Mouse (Mus musculus) forebrain, postnatal 0 days (tissue): ENCODE results near the gene Smbd1. TPM values are rescaled to one million over a fixed set of nuclear protein-coding genes. Genes with fewer than 3 reads are reported as not detected.

ENCODE experiments used
- ATAC-seq: fragments of 200-750 bp; cut with Nextera tagmentation; 2 replicates; pipeline ENCODE4 v1.8.0; 2017; ENCODE audit warnings: mild to moderate bottlenecking, moderate library complexity
- DNase-seq: peaks from one replicate; pipeline ENCODE4 v3.0.0-alpha.2; 2015
- H3K27ac ChIP-seq: fragments of 300-500 bp; sonication (generic); 2 replicates; pipeline ENCODE4 v1.5.1; 2014; ENCODE audit warnings: low read depth, mild to moderate bottlenecking, antibody characterized with exemption, low read length, moderate library complexity, mixed read lengths
- H3K27me3 ChIP-seq: fragments of 300-500 bp; sonication (generic); 2 replicates; pipeline ENCODE4 v1.6.1; 2014; ENCODE audit warnings: mild to moderate bottlenecking, low read length, mixed read lengths; ENCODE audit not compliant: insufficient read depth
- H3K36me3 ChIP-seq: fragments of 300-500 bp; sonication (generic); 2 replicates; pipeline ENCODE4 v1.6.1; 2014; ENCODE audit warnings: mild to moderate bottlenecking, moderate library complexity; ENCODE audit not compliant: insufficient read depth
- H3K4me1 ChIP-seq: fragments of 300-500 bp; sonication (generic); 2 replicates; pipeline ENCODE4 v1.6.1; 2014; ENCODE audit warnings: antibody characterized with exemption; ENCODE audit not compliant: insufficient read depth
- H3K4me2 ChIP-seq: fragments of 300-500 bp; sonication (generic); 2 replicates; pipeline ENCODE4 v1.6.1; 2014; ENCODE audit warnings: low read depth, mild to moderate bottlenecking, moderate library complexity
- H3K4me3 ChIP-seq: fragments of 300-500 bp; sonication (generic); 2 replicates; pipeline ENCODE4 v1.5.1; 2014; ENCODE audit warnings: low read depth, low read length, mixed read lengths
- H3K9ac ChIP-seq: fragments of 300-500 bp; sonication (generic); 2 replicates; pipeline ENCODE4 v1.6.1; 2014; ENCODE audit warnings: mild to moderate bottlenecking
- H3K9me3 ChIP-seq: fragments of 300-500 bp; sonication (generic); 2 replicates; pipeline ENCODE4 v1.6.1; 2016; ENCODE audit warnings: low read length
- CTCF ChIP-seq: sonication (generic); IDR thresholded peaks from 2 replicates; pipeline ENCODE4 v1.5.1; 2016; ENCODE audit warnings: antibody characterized with exemption, control low read depth, low read depth
- WGBS: fragments of 180-500 bp; shearing (Covaris S2); extraction: QIAGEN DNeasy Blood & Tissue Kit; methylation state at CpG from one replicate; pipeline ENCODE4 v1.1.7; 2014; 5-methylcytosine and 5-hydroxymethylcytosine counted together
- polyA plus RNA-seq: library from polyadenylated mRNA; unstranded; fragments of >200 nt; fragmentation: Nextera tagmentation; extraction: Ambion mirVana; gene quantifications from 2 replicates; pipeline ENCODE4 v1.2.1, GENCODE M21; 2015
- total RNA-seq: library from RNA; depleted of rRNA; stranded (reverse); fragments of >200 nt; gene quantifications from 2 replicates; pipeline ENCODE4 v1.2.3, GENCODE M21; 2014

Smbd1 gene
- total and polyA plus RNA-seq, 2 experiments from 2014 or later, result not detected

DNA sequence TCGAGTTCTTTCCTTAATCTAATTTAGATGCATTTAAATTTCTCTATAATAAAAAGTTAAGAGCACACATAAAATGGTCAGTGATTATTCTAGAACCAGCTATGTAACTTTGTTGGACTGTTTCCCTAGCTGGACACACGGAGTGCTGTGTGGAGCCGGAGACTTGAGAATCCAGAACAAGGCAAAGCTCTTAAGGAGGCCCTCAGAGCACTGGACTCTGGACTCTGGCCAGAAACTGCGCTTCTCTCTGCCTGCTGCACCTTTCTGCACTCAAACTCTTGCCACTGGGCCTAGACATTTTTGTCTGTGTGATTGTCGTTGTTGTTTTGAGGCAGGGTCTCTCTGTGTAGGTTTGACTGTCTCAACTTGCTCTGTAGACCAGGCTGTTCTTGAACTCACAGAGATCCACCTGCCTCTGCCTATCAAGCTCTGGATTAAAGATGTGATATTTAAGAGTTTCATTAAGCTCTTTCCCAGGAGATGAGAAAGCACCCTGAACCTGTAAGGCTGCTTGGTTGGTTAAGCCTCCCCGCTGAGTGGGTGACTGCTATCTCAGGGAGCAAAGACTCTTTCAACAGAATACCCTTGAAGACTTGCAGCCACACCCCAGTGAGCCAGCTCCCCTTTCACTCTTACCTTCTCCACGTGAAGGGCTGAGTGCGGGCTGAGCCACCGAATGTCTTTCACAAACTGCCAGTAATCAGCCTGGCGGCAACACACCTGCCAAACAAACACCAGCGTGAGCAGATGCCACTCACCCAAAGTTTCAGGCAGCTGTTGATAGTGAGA lies 39.0 kb upstream of the Smbd1 start:
- no peak for DNase-seq
- H3K4me3 ChIP-seq, result no peak overlapping the region
- H3K4me1 ChIP-seq, result peaks cover 7% of the 10 kb centered on the region
- no peak overlapping the region for H3K4me2 ChIP-seq
- TF ChIP-seq CTCF, result no peak
- no peaks in the 10 kb centered on the region for H3K27me3 ChIP-seq
- H3K9me3 ChIP-seq, result no peaks in the 10 kb centered on the region
- no peak overlapping the region for H3K9ac ChIP-seq
- 94% methylated on average over 11 of the region's 11 CpGs for WGBS
- H3K36me3 ChIP-seq, result peaks cover 50% of the 10 kb centered on the region
- no peak for ATAC-seq
- no peak overlapping the region for H3K27ac ChIP-seq

DNA sequence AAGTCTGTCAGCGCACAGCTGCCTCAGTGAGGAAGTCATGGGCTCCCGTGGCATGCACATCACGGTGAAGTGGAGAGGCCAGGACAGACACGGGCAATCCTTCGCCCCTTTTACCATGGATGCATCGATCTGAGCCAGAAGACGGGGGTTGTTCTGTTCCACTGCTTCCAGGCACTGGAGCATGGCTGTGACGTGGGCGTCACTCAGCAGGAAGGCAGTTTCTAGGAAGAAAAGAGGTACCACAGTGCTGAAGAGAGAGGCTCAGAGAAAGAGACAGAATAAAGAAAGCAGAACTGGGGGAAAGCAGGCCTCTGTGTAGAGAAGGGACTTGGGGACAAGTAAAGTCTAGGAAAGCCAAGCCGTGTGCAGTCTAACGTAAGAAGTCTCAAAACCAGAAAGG lies 36.8 kb upstream of the Smbd1 start:
- H3K4me2 ChIP-seq, result no peak overlapping the region
- ATAC-seq (no peak), DNase-seq (no peak)
- H3K9ac ChIP-seq, result no peak overlapping the region
- H3K36me3 ChIP-seq, result peaks cover 62% of the 10 kb centered on the region
- H3K4me3 ChIP-seq, result no peak overlapping the region
- no peak for TF ChIP-seq CTCF
- no peaks in the 10 kb centered on the region for H3K4me1 ChIP-seq
- H3K9me3 ChIP-seq, result no peaks in the 10 kb centered on the region
- WGBS, result 89% methylated on average over 11 of the region's 11 CpGs
- no peaks in the 10 kb centered on the region for H3K27me3 ChIP-seq
- no peak overlapping the region for H3K27ac ChIP-seq

DNA sequence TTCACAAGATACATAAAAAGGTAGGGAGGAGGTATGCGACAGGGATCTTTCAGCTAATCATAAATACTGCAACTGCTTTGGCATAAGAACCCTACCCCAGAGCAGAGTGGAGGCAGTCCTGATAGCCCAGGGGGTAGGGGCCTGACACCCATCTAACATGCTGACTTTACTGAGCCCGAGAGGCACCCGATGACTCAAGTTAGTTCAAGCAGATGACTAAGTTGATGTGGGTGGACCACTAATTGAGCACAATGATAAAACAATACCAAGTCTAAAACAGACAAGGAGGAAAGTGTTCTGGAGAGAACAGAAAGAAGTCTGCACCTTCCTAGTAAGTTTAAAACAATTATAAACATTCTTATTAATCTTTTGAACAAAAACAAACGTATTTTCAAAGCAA lies 21.2 kb upstream of the Smbd1 start:
- Histone ChIP-seq H3K4me1 (no peaks in the 10 kb centered on the region), H3K27me3 (no peaks in the 10 kb centered on the region), H3K36me3 (peaks cover 58% of the 10 kb centered on the region), H3K9me3 (no peaks in the 10 kb centered on the region), H3K9ac (no peak overlapping the region), H3K27ac (no peak overlapping the region), H3K4me3 (no peak overlapping the region), H3K4me2 (no peak overlapping the region)
- WGBS, result 82% methylated on average over 4 of the region's 4 CpGs
- DNase-seq, result no peak
- ATAC-seq, result no peak
- TF ChIP-seq CTCF, result no peak

DNA sequence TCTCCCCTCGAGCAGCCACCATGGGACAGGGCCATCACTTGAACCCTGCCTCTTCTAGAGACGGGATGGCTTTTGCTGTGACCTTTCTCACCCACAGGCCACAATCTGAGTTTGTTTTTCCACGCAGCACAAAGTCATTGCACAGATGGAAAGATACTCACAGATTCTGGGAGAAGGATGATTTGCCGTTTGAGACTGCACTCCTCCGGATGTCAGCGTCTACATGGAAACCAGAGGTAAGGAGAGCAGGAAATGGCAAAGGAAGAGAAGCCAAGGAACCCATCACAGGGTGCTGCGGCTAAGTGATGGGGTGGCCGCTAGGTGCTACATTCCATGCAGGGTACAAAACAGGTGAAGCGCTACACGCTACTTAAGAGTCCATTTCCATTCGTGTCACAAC lies 18.8 kb upstream of the Smbd1 start:
- no peaks in the 10 kb centered on the region for H3K27me3 ChIP-seq
- TF ChIP-seq CTCF, result no peak
- no peaks in the 10 kb centered on the region for H3K9me3 ChIP-seq
- peaks cover 61% of the 10 kb centered on the region for H3K36me3 ChIP-seq
- no peak overlapping the region for H3K27ac ChIP-seq
- no peak overlapping the region for H3K4me2 ChIP-seq
- no peak for ATAC-seq
- no peak overlapping the region for H3K4me3 ChIP-seq
- DNase-seq, result no peak
- H3K4me1 ChIP-seq, result no peaks in the 10 kb centered on the region
- H3K9ac ChIP-seq, result no peak overlapping the region
- 95% methylated on average over 11 of the region's 11 CpGs for WGBS

DNA sequence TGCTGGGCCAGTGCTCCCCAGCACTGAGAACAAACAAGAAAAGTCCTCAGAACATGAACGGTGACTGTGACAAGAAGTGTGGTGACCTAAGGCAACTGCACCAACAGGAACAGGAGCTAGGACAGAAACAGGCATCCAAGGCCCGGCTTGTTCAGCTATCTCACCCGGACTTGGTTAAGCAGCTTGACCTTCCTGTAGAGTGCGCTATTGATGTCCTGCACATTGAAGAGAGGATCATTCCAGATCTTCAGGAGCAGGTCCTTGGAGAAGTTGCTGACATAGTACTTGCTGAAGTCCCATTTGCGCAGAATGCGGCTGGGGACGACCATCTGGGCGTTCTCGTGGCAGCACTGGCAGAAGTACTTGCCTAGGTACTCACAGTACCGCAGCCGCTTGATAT lies 16.2 kb upstream of the Smbd1 start:
- H3K4me2 ChIP-seq, result no peak overlapping the region
- H3K9ac ChIP-seq, result no peak overlapping the region
- H3K4me3 ChIP-seq, result no peak overlapping the region
- TF ChIP-seq CTCF, result no peak
- DNase-seq (no peak), ATAC-seq (no peak)
- peaks cover 74% of the 10 kb centered on the region for H3K36me3 ChIP-seq
- WGBS, result 97% methylated on average over 11 of the region's 11 CpGs
- no peaks in the 10 kb centered on the region for H3K9me3 ChIP-seq
- H3K4me1 ChIP-seq, result no peaks in the 10 kb centered on the region
- no peak overlapping the region for H3K27ac ChIP-seq
- no peaks in the 10 kb centered on the region for H3K27me3 ChIP-seq

DNA sequence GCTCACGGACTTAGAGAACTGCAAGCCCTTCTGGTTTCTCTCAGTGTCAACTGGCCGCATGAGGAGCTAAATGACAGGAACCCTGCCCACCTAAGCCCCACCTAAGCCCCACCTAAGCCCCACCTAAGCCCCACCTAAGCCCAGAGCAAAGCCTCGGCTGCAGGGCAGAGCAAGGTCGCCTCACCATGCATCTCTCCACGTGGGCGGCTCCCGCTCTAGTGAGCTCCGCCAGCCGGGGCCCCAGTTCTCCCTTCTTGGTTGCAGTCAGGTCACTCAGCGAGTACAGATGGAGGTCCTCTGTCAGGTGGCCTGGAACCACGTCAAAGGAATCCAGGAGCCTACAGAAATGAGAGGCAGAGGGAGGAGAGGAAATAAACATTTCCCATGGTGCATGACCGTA lies 15.1 kb upstream of the Smbd1 start:
- TF ChIP-seq CTCF, result no peak
- WGBS, result 83% methylated on average over 12 of the region's 12 CpGs
- Histone ChIP-seq H3K4me2 (no peak overlapping the region), H3K9ac (no peak overlapping the region), H3K4me3 (no peak overlapping the region), H3K27ac (no peak overlapping the region), H3K27me3 (no peaks in the 10 kb centered on the region), H3K36me3 (peaks cover 80% of the 10 kb centered on the region), H3K9me3 (no peaks in the 10 kb centered on the region), H3K4me1 (no peaks in the 10 kb centered on the region)
- ATAC-seq (no peak), DNase-seq (no peak)

DNA sequence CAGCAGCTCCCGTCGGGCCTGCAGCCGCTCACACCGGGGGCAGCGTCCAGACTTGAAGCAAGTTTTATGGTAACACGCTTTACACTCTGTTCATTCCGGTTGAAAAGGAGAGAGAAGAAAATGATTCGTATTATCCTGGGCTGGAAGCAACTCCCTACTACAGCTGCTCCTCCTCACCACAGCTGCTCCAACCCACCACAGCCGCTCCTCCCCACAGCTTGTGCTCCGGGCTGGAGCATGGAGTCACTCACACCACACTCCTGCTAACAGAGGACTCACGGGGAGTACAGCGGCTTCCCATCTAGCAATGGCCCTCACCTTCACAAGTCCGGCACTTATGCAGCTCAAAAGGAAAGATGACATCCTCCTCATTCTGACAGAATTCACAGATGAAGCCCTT lies 13.8 kb upstream of the Smbd1 start:
- Histone ChIP-seq H3K4me2 (no peak overlapping the region), H3K4me1 (no peaks in the 10 kb centered on the region), H3K27ac (no peak overlapping the region), H3K9ac (no peak overlapping the region), H3K4me3 (no peak overlapping the region), H3K9me3 (no peaks in the 10 kb centered on the region), H3K36me3 (peaks cover 76% of the 10 kb centered on the region), H3K27me3 (no peaks in the 10 kb centered on the region)
- ATAC-seq (no peak), DNase-seq (no peak)
- no peak for TF ChIP-seq CTCF
- 93% methylated on average over 13 of the region's 13 CpGs for WGBS
